ENCODE assay signal across 19 mouse cellular contexts in the genomic region with DNA sequence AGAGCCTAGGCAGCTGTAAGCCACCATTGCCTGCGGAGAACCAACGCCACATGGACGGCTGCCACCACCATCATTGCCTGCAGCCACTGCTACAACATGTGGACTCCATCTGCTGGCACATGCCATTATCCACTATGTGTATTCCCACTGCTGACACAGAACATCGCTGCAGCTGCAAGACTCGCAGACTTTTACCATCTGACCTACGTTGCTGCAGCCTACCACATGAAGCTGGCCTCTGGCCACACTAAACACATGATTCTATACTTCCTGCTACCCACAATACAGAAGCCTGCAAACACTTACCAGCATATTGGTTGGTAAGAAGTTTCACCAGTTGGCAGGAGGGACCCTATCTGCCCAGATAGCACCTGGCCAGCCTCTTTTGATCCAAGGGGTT.
A peak's percentile ranks its signal among the peaks of the same experiment; 100 is the strongest.
DNase-seq lines count a peak whose midpoint lies in the region; ATAC-seq lines count a peak whose summit lies in the region.
"Had no signal": no experiment of that assay in that cellular context is flagged by ENCODE, and none has a peak within 500 bp of the region (broad histone marks: within the 10 kb centered on the region; RNA-seq: fewer than 3 reads in every experiment).

No protein-coding gene starts in this region.

- H3K4me1 ChIP-seq in limb, embryonic 11.5 days (ENCODE audit: control insufficient read depth, insufficient read depth, low read length): no peaks in the 10 kb centered on the region
- no peaks in the 10 kb centered on the region for H3K4me1 ChIP-seq in limb, embryonic 10.5 days
- H3K4me1 ChIP-seq in embryonic facial prominence, embryonic 14.5 days (ENCODE audit: control insufficient read depth, insufficient read depth, low read length): no peaks in the 10 kb centered on the region
- no peaks in the 10 kb centered on the region for H3K4me1 ChIP-seq in limb, embryonic 13.5 days
- H3K4me1 ChIP-seq: embryonic facial prominence, embryonic 12.5 days; forebrain, embryonic 12.5 days; heart, embryonic 13.5 days; hindbrain, embryonic 12.5 days had no signal

- 85% methylated on average over 6 of the region's 6 CpGs for WGBS in limb, embryonic 11.5 days
- WGBS in limb, embryonic 10.5 days: 93% methylated on average over 6 of the region's 6 CpGs
- WGBS in embryonic facial prominence, embryonic 14.5 days: 62% methylated on average over 6 of the region's 6 CpGs
- WGBS in limb, embryonic 13.5 days: 60% methylated on average over 6 of the region's 6 CpGs

- no peak overlapping the region for H3K4me2 ChIP-seq in limb, embryonic 11.5 days (ENCODE audit: low read depth, severe bottlenecking)
- H3K4me2 ChIP-seq in embryonic facial prominence, embryonic 14.5 days (ENCODE audit: low read depth, low read length): no peak overlapping the region
- H3K4me2 ChIP-seq in limb, embryonic 13.5 days (replicated peaks): no peak overlapping the region
- H3K4me2 ChIP-seq: embryonic facial prominence, embryonic 12.5 days; forebrain, embryonic 12.5 days; heart, embryonic 13.5 days; hindbrain, embryonic 12.5 days had no signal

- no peak for ATAC-seq in limb, embryonic 11.5 days (ENCODE audit: insufficient number of reproducible peaks, low FRiP score, low TSS enrichment, low read depth)
- 0 out of 2 replicates have a peak, but pooled peaks have one; percentile 26 for ATAC-seq in embryonic facial prominence, embryonic 14.5 days (ENCODE audit: low read depth)
- ATAC-seq in limb, embryonic 13.5 days (ENCODE audit: low FRiP score, low read depth): peak; percentile 11; the same call in 1 of the 2 replicates
- ATAC-seq: forebrain, embryonic 16.5 days had no signal

- H3K36me3 ChIP-seq in limb, embryonic 11.5 days (ENCODE audit: control insufficient read depth, insufficient read depth, low read length): no peaks in the 10 kb centered on the region
- H3K36me3 ChIP-seq in limb, embryonic 10.5 days: no peaks in the 10 kb centered on the region
- no peaks in the 10 kb centered on the region for H3K36me3 ChIP-seq in embryonic facial prominence, embryonic 14.5 days (ENCODE audit: control insufficient read depth, insufficient read depth, low read length)
- no peaks in the 10 kb centered on the region for H3K36me3 ChIP-seq in limb, embryonic 13.5 days
- H3K36me3 ChIP-seq: embryonic facial prominence, embryonic 12.5 days; forebrain, embryonic 12.5 days; heart, embryonic 13.5 days; hindbrain, embryonic 12.5 days had no signal

- H3K27ac ChIP-seq in limb, embryonic 11.5 days (replicated peaks; ENCODE audit: low read depth, low read length): no peak overlapping the region
- H3K27ac ChIP-seq in limb, embryonic 10.5 days: no peak overlapping the region
- no peak overlapping the region for H3K27ac ChIP-seq in embryonic facial prominence, embryonic 14.5 days (replicated peaks; ENCODE audit: low read depth, low read length)
- H3K27ac ChIP-seq in limb, embryonic 13.5 days: no peak overlapping the region
- H3K27ac ChIP-seq: embryonic facial prominence, embryonic 12.5 days; forebrain, embryonic 12.5 days; heart, adult 2 months; heart, embryonic 13.5 days; hindbrain, embryonic 12.5 days had no signal

- H3K9me3 ChIP-seq in limb, embryonic 11.5 days (ENCODE audit: control insufficient read depth, low read length): no peaks in the 10 kb centered on the region
- H3K9me3 ChIP-seq in limb, embryonic 10.5 days (replicated peaks): no peaks in the 10 kb centered on the region
- H3K9me3 ChIP-seq in embryonic facial prominence, embryonic 14.5 days (ENCODE audit: control insufficient read depth, low read length): no peaks in the 10 kb centered on the region
- no peaks in the 10 kb centered on the region for H3K9me3 ChIP-seq in limb, embryonic 13.5 days
- H3K9me3 ChIP-seq: embryonic facial prominence, embryonic 12.5 days; forebrain, embryonic 12.5 days; heart, embryonic 13.5 days; hindbrain, embryonic 12.5 days had no signal

- H3K9ac ChIP-seq in limb, embryonic 11.5 days (ENCODE audit: low read length): no peak overlapping the region
- no peak overlapping the region for H3K9ac ChIP-seq in embryonic facial prominence, embryonic 14.5 days (ENCODE audit: low read depth, low read length)
- H3K9ac ChIP-seq in limb, embryonic 13.5 days: no peak overlapping the region
- H3K9ac ChIP-seq: embryonic facial prominence, embryonic 12.5 days; forebrain, embryonic 12.5 days; heart, embryonic 13.5 days; hindbrain, embryonic 12.5 days had no signal

- DNase-seq in limb, embryonic 11.5 days (ENCODE audit: low spot score): peak; percentile 21
- no peak for DNase-seq in limb, embryonic 10.5 days (ENCODE audit: low spot score)
- DNase-seq in embryonic facial prominence, embryonic 14.5 days (ENCODE audit: low spot score): no peak
- no peak for DNase-seq in retina, postnatal 1 day
- no peak for DNase-seq in spleen, postnatal 14 days (ENCODE audit: low spot score in 2 of 2)
- DNase-seq: adrenal gland, postnatal 10 days; cerebellum, adult 11 months; cerebellum, adult 8-10 months; cerebellum, postnatal 14 days; embryo, embryonic 11 days; gastrocnemius, postnatal 14 days; heart, adult 2 months; heart, postnatal 36 days had no signal

- H3K27me3 ChIP-seq in limb, embryonic 11.5 days (ENCODE audit: control insufficient read depth, insufficient read depth, low read length): no peaks in the 10 kb centered on the region
- no peaks in the 10 kb centered on the region for H3K27me3 ChIP-seq in limb, embryonic 10.5 days (ENCODE audit: low read depth, poor library complexity, severe bottlenecking)
- no peaks in the 10 kb centered on the region for H3K27me3 ChIP-seq in embryonic facial prominence, embryonic 14.5 days (replicated peaks; ENCODE audit: control insufficient read depth, insufficient read depth, low read length)
- no peaks in the 10 kb centered on the region for H3K27me3 ChIP-seq in limb, embryonic 13.5 days
- H3K27me3 ChIP-seq: embryonic facial prominence, embryonic 12.5 days; forebrain, embryonic 12.5 days; heart, embryonic 13.5 days; hindbrain, embryonic 12.5 days had no signal

- H3K4me3 ChIP-seq in limb, embryonic 11.5 days (ENCODE audit: low read depth, low read length): no peak overlapping the region
- no peak overlapping the region for H3K4me3 ChIP-seq in limb, embryonic 10.5 days
- H3K4me3 ChIP-seq in embryonic facial prominence, embryonic 14.5 days (ENCODE audit: low read depth, low read length): no peak overlapping the region
- no peak overlapping the region for H3K4me3 ChIP-seq in limb, embryonic 13.5 days
- H3K4me3 ChIP-seq: embryonic facial prominence, embryonic 12.5 days; forebrain, embryonic 12.5 days; heart, adult 2 months; heart, embryonic 13.5 days; hindbrain, embryonic 12.5 days had no signal
